In genomic region chr2:6869956-6870710, GRCm38 (mm10) we compare ENCODE assay signal across 10 mouse cellular contexts.
DNase-seq lines count a peak whose midpoint lies in the region; ATAC-seq lines count a peak whose summit lies in the region.
"Had no signal": no experiment of that assay in that cellular context is flagged by ENCODE, and none has a peak within 500 bp of the region (broad histone marks: within the 10 kb centered on the region; RNA-seq: fewer than 3 reads in every experiment).

No protein-coding gene starts in this region.

- H3K4me1 ChIP-seq in heart, embryonic 10.5 days, result 0 out of 2 replicates have a peak, but pooled peaks cover 3% of the 10 kb centered on the region
- peaks cover 14% of the 10 kb centered on the region for H3K4me1 ChIP-seq in neural tube, embryonic 11.5 days (ENCODE audit: control insufficient read depth, insufficient read depth, low read length)

- ATAC-seq in neural tube, embryonic 11.5 days (ENCODE audit: insufficient read depth, low FRiP score, low TSS enrichment), result no peak

- H3K9ac ChIP-seq in neural tube, embryonic 11.5 days (ENCODE audit: low read length), result no peak overlapping the region

- no peaks in the 10 kb centered on the region for H3K36me3 ChIP-seq in heart, embryonic 10.5 days
- H3K36me3 ChIP-seq in neural tube, embryonic 11.5 days (ENCODE audit: control insufficient read depth, insufficient read depth, low read length), result no peaks in the 10 kb centered on the region

- WGBS in heart, embryonic 10.5 days, result 73% methylated on average over 9 of the region's 9 CpGs
- WGBS in neural tube, embryonic 11.5 days, result 57% methylated on average over 9 of the region's 9 CpGs

- no peak overlapping the region for H3K27ac ChIP-seq in heart, embryonic 10.5 days
- H3K27ac ChIP-seq in neural tube, embryonic 11.5 days (ENCODE audit: low read depth, low read length), result no peak overlapping the region

- H3K27me3 ChIP-seq in heart, embryonic 10.5 days (ENCODE audit: insufficient read depth, poor library complexity, severe bottlenecking), result peaks cover 7% of the 10 kb centered on the region; the same call in 1 of the 2 replicates
- no peaks in the 10 kb centered on the region for H3K27me3 ChIP-seq in neural tube, embryonic 11.5 days (ENCODE audit: control insufficient read depth, insufficient read depth, low read length)

- DNase-seq in heart, adult 8-10 months (ENCODE audit: low spot score), result peak; percentile 51
- DNase-seq in heart, embryonic 10.5 days (ENCODE audit: low spot score), result no peak
- peak; percentile 10 for DNase-seq in neural tube, embryonic 11.5 days (ENCODE audit: low spot score)
- DNase-seq in neural tube, embryonic 10.5 days (ENCODE audit: extremely low spot score, low spot score), result no peak
- peak; percentile 48 for DNase-seq in lung, postnatal 36 days
- DNase-seq in adrenal gland, postnatal 4 days (ENCODE audit: low spot score in 2 of 2), result no peak
- no peak for DNase-seq in urinary bladder, adult 18-20 months (ENCODE audit: low spot score in 2 of 2)
- no peak for DNase-seq in urinary bladder, postnatal 36 days (ENCODE audit: low spot score in 2 of 2)
- DNase-seq: cerebellum, adult 11 months; layer of hippocampus, adult 9-11 months had no signal

- no peaks in the 10 kb centered on the region for H3K9me3 ChIP-seq in heart, embryonic 10.5 days
- no peaks in the 10 kb centered on the region for H3K9me3 ChIP-seq in neural tube, embryonic 11.5 days (ENCODE audit: control insufficient read depth, low read length)

- no peak overlapping the region for H3K4me3 ChIP-seq in heart, embryonic 10.5 days
- H3K4me3 ChIP-seq in neural tube, embryonic 11.5 days (ENCODE audit: low read depth, low read length), result no peak overlapping the region

- H3K4me2 ChIP-seq in neural tube, embryonic 11.5 days (ENCODE audit: low read depth), result 0 out of 2 replicates have a peak overlapping the region, but pooled peaks have one; percentile 13

Comparison
In these comparisons a context has a peak if more than half of its experiments do, and no peak if none do; other contexts are left out.
1. DNase-seq: peak in heart, adult 8-10 months (single experiment), neural tube, embryonic 11.5 days (single experiment) and lung, postnatal 36 days (single experiment); none in heart, embryonic 10.5 days (single experiment), neural tube, embryonic 10.5 days (single experiment), adrenal gland, postnatal 4 days (0 of 2), urinary bladder, adult 18-20 months (0 of 2) and urinary bladder, postnatal 36 days (0 of 2).